Mouse (Mus musculus) CH12.LX (cell line): ENCODE results near the gene Cd200.

Experiments
- CHD1 ChIP-seq: IDR thresholded peaks from 2 replicates; pipeline ENCODE4 v1.6.1; 2012; ENCODE audit warnings: low read depth, low read length, improper control_type of control experiment, inconsistent platforms
- CTCF ChIP-seq, 2 experiments: IDR thresholded peaks in 1 of 2; conservative IDR thresholded peaks in 1 of 2; 2 replicates each; pipeline ENCODE4 v1.5.1; 2011 to 2012; ENCODE audit warnings: low read depth in 2 of 2, low read length in 2 of 2, improper control_type of control experiment in 1 of 2, inconsistent platforms in 1 of 2, mild to moderate bottlenecking in 1 of 2, moderate library complexity in 1 of 2
- MAFK ChIP-seq: IDR thresholded peaks from 2 replicates; pipeline ENCODE4 v1.6.1; 2011; ENCODE audit warnings: low read length, improper control_type of control experiment; ENCODE audit not compliant: insufficient replicate concordance
- MAZ ChIP-seq: IDR thresholded peaks from 2 replicates; pipeline ENCODE4 v1.6.1; 2012; ENCODE audit warnings: low read depth, mild to moderate bottlenecking, inconsistent platforms, low read length, improper control_type of control experiment, moderate library complexity
- POLR2A ChIP-seq: IDR thresholded peaks from 2 replicates; pipeline ENCODE4 v1.6.1; 2011; ENCODE audit warnings: low read depth, mild to moderate bottlenecking, improper control_type of control experiment, low read length
- SIN3A ChIP-seq: IDR thresholded peaks from 2 replicates; pipeline ENCODE4 v1.6.1; 2012; ENCODE audit warnings: low read length, improper control_type of control experiment, inconsistent platforms
- TCF12 ChIP-seq: IDR thresholded peaks from 2 replicates; pipeline ENCODE4 v1.6.1; 2014; ENCODE audit warnings: low read depth, mild to moderate bottlenecking, inconsistent platforms, low read length, improper control_type of control experiment
- USF1 ChIP-seq: IDR thresholded peaks from 2 replicates; pipeline ENCODE4 v1.6.1; 2014; ENCODE audit warnings: low read depth, mild to moderate bottlenecking, inconsistent platforms, low read length, improper control_type of control experiment

- no peak for TF ChIP-seq USF1
- TF ChIP-seq TCF12 = no peak
- no peak for TF ChIP-seq CHD1
- no peak for TF ChIP-seq CTCF (conservative IDR thresholded peaks at IDR 0.05 in 1 of 2, IDR thresholded peaks at IDR 0.05 in 1 of 2; ENCODE audit: low read depth in 2 of 2, low read length in 2 of 2)
- TF ChIP-seq POLR2A = no peak
- no peak for TF ChIP-seq MAZ
- no peak for TF ChIP-seq SIN3A
- TF ChIP-seq MAFK = no peak
Observed at GRCm38 (mm10) chr16:45377332-45377731, 31.5 kb downstream of the Cd200 start.
